Mouse (Mus musculus): ENCODE data around the gene Mboat1. TPM values are rescaled to one million over a fixed set of nuclear protein-coding genes. Genes with fewer than 3 reads are reported as not detected.

Mboat1 gene
- polyA plus RNA-seq (2012; rRNA removed) (0.60 and 0.65 TPM in 2 replicates), polyA plus RNA-seq (2014; fragmentation: Nextera tagmentation; extraction: Ambion mirVana) (1.2 and 1.4 TPM in 2 replicates)

DNA sequence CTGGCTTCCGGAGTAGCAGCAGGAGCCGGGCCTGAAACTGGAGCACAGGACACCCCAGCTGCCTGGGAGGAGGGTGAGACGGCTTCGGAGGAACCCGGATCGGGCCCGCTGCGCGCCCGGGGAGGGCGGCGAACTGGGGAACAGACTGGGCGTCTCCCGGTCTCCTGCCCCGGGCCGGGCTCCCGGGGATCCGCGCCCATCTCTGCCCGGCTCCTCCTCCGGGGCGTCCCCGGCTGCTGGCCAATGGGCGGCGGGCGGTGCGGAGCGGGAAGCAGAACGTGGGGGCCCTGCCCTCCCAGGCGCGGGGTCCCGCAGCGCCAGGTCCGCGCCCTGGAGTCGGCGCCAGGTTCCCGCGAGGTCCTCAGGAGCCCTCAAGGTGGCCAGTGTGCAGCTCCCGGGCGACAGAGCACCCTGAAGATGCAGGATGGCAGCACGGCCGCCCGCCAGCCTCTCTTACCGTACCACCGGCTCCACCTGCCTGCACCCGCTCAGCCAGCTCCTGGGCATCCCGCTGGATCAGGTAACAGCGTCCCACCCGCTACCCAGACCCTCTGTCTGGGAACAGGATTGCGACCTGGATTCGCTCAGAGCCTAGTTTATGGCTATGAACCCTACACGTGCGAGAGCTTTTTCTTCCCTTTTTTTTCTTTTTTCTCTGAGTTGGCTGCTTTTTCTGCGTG lies at the start of gene Mboat1:
Gene Mboat1, plus strand, starts transcription at position 247 of the 680 bp plus-strand sequence.
- 0 out of 2 replicates have a peak within 1 kb of the TSS, but pooled peaks have one; percentile 35 for H3K9ac ChIP-seq (replicated peaks)
- WGBS (ENCODE audit: insufficient replicate concordance): under 1% methylated on average over 52 of the region's 55 CpGs
- DNase-seq (ENCODE audit: low read depth in 3 of 3, low spot score in 3 of 3): peak; percentile 24 to 31 (median 29)
- peaks cover 6% of the 10 kb centered on the region for H3K27me3 ChIP-seq (ENCODE audit: control insufficient read depth, insufficient read depth, low read length)
- peak within 1 kb of the TSS; percentile 76 for H3K4me2 ChIP-seq (ENCODE audit: low read depth)
- H3K27ac ChIP-seq: no peak within 1 kb of the TSS
- TF ChIP-seq EP300 (IDR thresholded peaks at IDR 0.05; ENCODE audit: low read depth): no peak
- TF ChIP-seq CTCF (IDR thresholded peaks at IDR 0.05; ENCODE audit: low read depth): no peak
- peak within 1 kb of the TSS; percentile 48 to 49 for H3K4me3 ChIP-seq (ENCODE audit: insufficient read depth in 1 of 2, low read depth in 2 of 2, low read length in 2 of 2)
- peak; percentile 82 for ATAC-seq (ENCODE audit: insufficient read depth)
- no peaks in the 10 kb centered on the region for H3K9me3 ChIP-seq (ENCODE audit: control insufficient read depth, low read length)
- no peaks in the 10 kb centered on the region for H3K4me1 ChIP-seq (replicated peaks; ENCODE audit: control insufficient read depth in 2 of 2, insufficient read depth in 2 of 2, low read length in 1 of 2)
- H3K36me3 ChIP-seq (replicated peaks; ENCODE audit: control insufficient read depth, insufficient read depth, low read depth): no peaks in the 10 kb centered on the region

GRCm38 (mm10) chr13:30093086-30093485 lies 43.2 kb upstream of the Mboat1 start:
- Histone ChIP-seq H3K9ac (replicated peaks) (no peak overlapping the region), H3K27me3 (ENCODE audit: control insufficient read depth, insufficient read depth, low read length) (no peaks in the 10 kb centered on the region), H3K4me2 (ENCODE audit: low read depth) (no peak overlapping the region), H3K9me3 (ENCODE audit: control insufficient read depth, low read length) (no peaks in the 10 kb centered on the region), H3K4me3 (ENCODE audit: insufficient read depth in 1 of 2, low read depth in 2 of 2, low read length in 2 of 2) (no peak overlapping the region), H3K27ac (no peak overlapping the region), H3K36me3 (replicated peaks; ENCODE audit: control insufficient read depth, insufficient read depth, low read depth) (no peaks in the 10 kb centered on the region), H3K4me1 (replicated peaks; ENCODE audit: control insufficient read depth in 2 of 2, insufficient read depth in 2 of 2, low read length in 1 of 2) (no peaks in the 10 kb centered on the region)
- peak; percentile 58 for TF ChIP-seq CTCF (IDR thresholded peaks at IDR 0.05; ENCODE audit: low read depth)
- no peak for TF ChIP-seq EP300 (IDR thresholded peaks at IDR 0.05; ENCODE audit: low read depth)
- DNase-seq (ENCODE audit: low read depth in 3 of 3, low spot score in 3 of 3) (no peak), ATAC-seq (ENCODE audit: insufficient read depth) (no peak)
- WGBS (ENCODE audit: insufficient replicate concordance): 29% methylated on average over 2 of the region's 2 CpGs

GRCm38 (mm10) chr13:30095851-30096250 lies 40.4 kb upstream of the Mboat1 start:
- 53% methylated on average over 4 of the region's 4 CpGs for WGBS (ENCODE audit: insufficient replicate concordance)
- H3K36me3 ChIP-seq (replicated peaks; ENCODE audit: control insufficient read depth, insufficient read depth, low read depth): no peaks in the 10 kb centered on the region
- no peaks in the 10 kb centered on the region for H3K4me1 ChIP-seq (replicated peaks; ENCODE audit: control insufficient read depth in 2 of 2, insufficient read depth in 2 of 2, low read length in 1 of 2)
- H3K4me2 ChIP-seq (ENCODE audit: low read depth): no peak overlapping the region
- no peaks in the 10 kb centered on the region for H3K27me3 ChIP-seq (ENCODE audit: control insufficient read depth, insufficient read depth, low read length)
- no peak overlapping the region for H3K9ac ChIP-seq (replicated peaks)
- no peak for TF ChIP-seq EP300 (IDR thresholded peaks at IDR 0.05; ENCODE audit: low read depth)
- TF ChIP-seq CTCF (IDR thresholded peaks at IDR 0.05; ENCODE audit: low read depth): no peak
- ATAC-seq (ENCODE audit: insufficient read depth): no peak
- no peak for DNase-seq (ENCODE audit: low read depth in 3 of 3, low spot score in 3 of 3)
- no peaks in the 10 kb centered on the region for H3K9me3 ChIP-seq (ENCODE audit: control insufficient read depth, low read length)
- no peak overlapping the region for H3K4me3 ChIP-seq (ENCODE audit: insufficient read depth in 1 of 2, low read depth in 2 of 2, low read length in 2 of 2)
- H3K27ac ChIP-seq: no peak overlapping the region

DNA sequence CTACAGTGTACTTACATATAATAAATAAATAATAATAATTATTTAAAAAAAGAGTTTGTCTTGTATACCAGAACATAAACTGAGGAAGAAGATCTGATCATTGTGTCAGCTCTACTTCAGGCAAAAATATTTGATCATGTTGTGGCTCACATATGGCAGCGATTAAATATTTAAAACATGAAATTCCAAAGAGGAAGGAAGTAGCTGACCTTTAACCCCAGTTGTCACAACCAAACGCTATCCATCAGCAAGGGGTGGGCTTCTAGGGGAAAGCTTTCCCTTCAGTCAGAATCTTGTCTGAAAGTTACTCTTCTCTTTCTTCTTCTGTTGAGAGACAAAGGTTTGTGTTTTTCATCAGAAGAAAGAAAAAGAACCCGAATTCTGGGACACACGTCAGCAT lies 39.8 kb upstream of the Mboat1 start:
- TF ChIP-seq EP300 (IDR thresholded peaks at IDR 0.05; ENCODE audit: low read depth): no peak
- no peak for TF ChIP-seq CTCF (IDR thresholded peaks at IDR 0.05; ENCODE audit: low read depth)
- WGBS (ENCODE audit: insufficient replicate concordance): 31% methylated on average over 4 of the region's 4 CpGs
- H3K4me1 ChIP-seq (replicated peaks; ENCODE audit: control insufficient read depth in 2 of 2, insufficient read depth in 2 of 2, low read length in 1 of 2): no peaks in the 10 kb centered on the region
- no peaks in the 10 kb centered on the region for H3K27me3 ChIP-seq (ENCODE audit: control insufficient read depth, insufficient read depth, low read length)
- no peaks in the 10 kb centered on the region for H3K36me3 ChIP-seq (replicated peaks; ENCODE audit: control insufficient read depth, insufficient read depth, low read depth)
- H3K9me3 ChIP-seq (ENCODE audit: control insufficient read depth, low read length): no peaks in the 10 kb centered on the region
- DNase-seq (ENCODE audit: low read depth in 3 of 3, low spot score in 3 of 3): no peak
- no peak overlapping the region for H3K4me3 ChIP-seq (ENCODE audit: insufficient read depth in 1 of 2, low read depth in 2 of 2, low read length in 2 of 2)
- H3K4me2 ChIP-seq (ENCODE audit: low read depth): no peak overlapping the region
- no peak overlapping the region for H3K27ac ChIP-seq
- H3K9ac ChIP-seq (replicated peaks): no peak overlapping the region
- no peak for ATAC-seq (ENCODE audit: insufficient read depth)

DNA sequence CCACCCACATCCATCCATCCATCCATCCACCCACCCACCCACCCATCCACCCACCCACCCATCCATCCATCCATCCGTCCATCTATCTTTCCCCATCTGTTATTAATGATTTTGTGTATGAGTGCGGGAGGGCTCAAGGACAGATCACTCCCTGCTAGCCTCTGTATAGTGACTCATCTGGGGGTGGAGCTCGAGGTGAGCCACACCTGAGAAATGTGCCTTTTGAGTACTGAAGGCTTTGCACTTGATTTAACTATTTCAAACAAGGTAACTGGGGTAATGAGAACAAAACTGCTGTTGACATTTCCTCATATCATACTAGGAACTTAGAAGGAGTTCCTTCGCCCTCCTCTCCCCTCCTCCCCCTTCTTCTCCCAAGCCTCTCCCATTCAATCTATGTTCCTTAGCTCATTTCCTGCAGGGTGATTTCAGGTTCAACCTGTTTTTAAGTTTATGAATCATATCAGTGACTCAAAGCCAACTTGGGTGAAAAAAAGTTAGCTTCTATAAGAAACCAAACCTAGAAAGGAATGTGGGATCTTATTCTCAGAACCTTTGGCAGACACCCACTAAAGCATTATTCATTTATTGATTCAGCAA lies 27.2 kb upstream of the Mboat1 start:
- WGBS (ENCODE audit: insufficient replicate concordance): 56% methylated on average over 4 of the region's 4 CpGs
- no peaks in the 10 kb centered on the region for H3K9me3 ChIP-seq (ENCODE audit: control insufficient read depth, low read length)
- H3K36me3 ChIP-seq (replicated peaks; ENCODE audit: control insufficient read depth, insufficient read depth, low read depth): no peaks in the 10 kb centered on the region
- no peak overlapping the region for H3K9ac ChIP-seq (replicated peaks)
- H3K4me3 ChIP-seq (ENCODE audit: insufficient read depth in 1 of 2, low read depth in 2 of 2, low read length in 2 of 2): no peak overlapping the region
- H3K4me1 ChIP-seq (replicated peaks; ENCODE audit: control insufficient read depth in 2 of 2, insufficient read depth in 2 of 2, low read length in 1 of 2): no peaks in the 10 kb centered on the region
- DNase-seq (ENCODE audit: low read depth in 3 of 3, low spot score in 3 of 3) (no peak), ATAC-seq (ENCODE audit: insufficient read depth) (no peak)
- no peak overlapping the region for H3K27ac ChIP-seq
- H3K4me2 ChIP-seq (ENCODE audit: low read depth): no peak overlapping the region
- H3K27me3 ChIP-seq (ENCODE audit: control insufficient read depth, insufficient read depth, low read length): no peaks in the 10 kb centered on the region
- no peak for TF ChIP-seq EP300 (IDR thresholded peaks at IDR 0.05; ENCODE audit: low read depth)
- no peak for TF ChIP-seq CTCF (IDR thresholded peaks at IDR 0.05; ENCODE audit: low read depth)
